Mouse (Mus musculus): ENCODE measurements at regions not wholly inside any gene's neighbourhood (a gene's known extent, or its start where the extent isn't known, plus 50 kb on each side); places are given as distances from the start of the nearest gene placed in this dataset.
"Not testable (repeated sequence)": the region's sequence is repeated elsewhere in the genome, so short reads cannot be mapped to it uniquely, and the experiment has no call there.

GRCm38 (mm10) chr12:56058876-56059275, 222.8 kb downstream of the Brms1l start:
- DNase-seq (ENCODE audit: low spot score): no peak

GRCm38 (mm10) chr12:56058463-56058862, 222.3 kb downstream of the Brms1l start:
- peak; percentile 87 for DNase-seq (ENCODE audit: low spot score)

- DNase-seq (ENCODE audit: low spot score): no peak
These were observed 219.3 kb downstream of the Brms1l start for GRCm38 (mm10) chr12:56055382-56055781.

DNA sequence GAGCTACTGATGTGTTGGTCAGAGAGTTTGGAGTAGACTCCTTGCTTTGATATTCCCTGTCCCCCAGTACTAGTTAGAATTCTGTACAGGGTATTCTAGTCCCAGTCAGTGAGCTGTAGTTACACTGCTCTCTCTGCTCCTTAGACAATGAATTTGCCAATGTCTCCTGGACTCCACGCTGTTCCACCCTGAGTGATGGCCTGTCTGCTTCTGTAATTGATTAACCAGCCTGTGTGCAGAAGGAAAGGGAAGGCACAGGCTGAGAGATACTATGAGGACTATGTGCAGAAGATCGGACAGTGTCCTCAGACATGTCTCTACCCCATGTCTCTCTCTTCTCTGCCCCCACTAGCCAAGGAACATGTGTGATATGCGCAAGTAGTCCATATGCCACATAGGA, 209.9 kb downstream of the Brms1l start:
- no peak for DNase-seq (ENCODE audit: low spot score)

GRCm38 (mm10) chr12:56020954-56021514, 184.9 kb downstream of the Brms1l start:
- no peak for DNase-seq (ENCODE audit: low spot score)

DNA sequence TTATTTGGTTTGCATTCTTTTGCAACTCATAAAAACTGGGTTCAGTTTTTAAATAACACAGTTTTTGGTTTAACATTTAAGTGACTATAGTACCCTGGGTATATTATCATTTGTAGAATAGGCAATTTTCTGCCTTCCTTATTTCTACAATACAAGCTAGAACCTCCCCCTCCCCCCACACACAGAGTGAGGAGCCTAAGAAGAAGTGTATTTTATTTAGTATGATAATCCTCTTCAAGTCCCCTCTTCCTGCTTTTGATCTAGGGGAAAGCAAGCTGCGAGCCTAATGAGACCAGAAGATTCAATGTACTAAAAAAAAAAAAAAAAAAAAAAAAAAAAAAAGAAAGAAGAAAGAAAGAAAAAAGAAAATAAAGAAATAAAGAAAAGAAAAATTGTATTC, 184.4 kb downstream of the Brms1l start:
- DNase-seq (ENCODE audit: low spot score): no peak

GRCm38 (mm10) chr12:56009976-56010375, 173.9 kb downstream of the Brms1l start:
- no peak for DNase-seq (ENCODE audit: low spot score)

- peak; percentile 80 for DNase-seq (ENCODE audit: low spot score)
These were observed 169.7 kb downstream of the Brms1l start for GRCm38 (mm10) chr12:56005846-56006245.

- DNase-seq (ENCODE audit: low spot score): peak; percentile 83
These were observed 169.2 kb downstream of the Brms1l start for GRCm38 (mm10) chr12:56005321-56005720.

DNA sequence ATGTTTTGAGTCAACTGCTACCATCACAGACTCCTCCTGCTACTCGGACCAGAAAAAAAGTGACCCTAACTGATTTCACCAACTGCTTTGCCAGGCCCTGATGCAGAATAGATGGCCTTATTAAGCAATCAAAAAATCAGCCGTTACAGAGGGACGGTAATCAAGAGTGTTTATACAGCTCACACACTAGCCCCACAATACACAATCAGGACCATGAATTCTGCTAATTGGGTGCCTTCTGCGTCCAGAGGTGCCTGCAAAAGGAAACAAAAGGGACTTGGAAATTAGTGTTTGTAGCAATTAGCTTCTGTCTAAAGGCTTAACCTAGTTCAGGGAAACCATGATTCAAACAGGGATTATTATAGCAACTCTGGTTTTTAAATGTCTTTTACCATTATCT, 168.4 kb downstream of the Brms1l start:
- peak; percentile 80 for DNase-seq (ENCODE audit: low spot score)

- peak; percentile 37 for DNase-seq (ENCODE audit: low spot score)
These were observed 167.4 kb downstream of the Brms1l start for GRCm38 (mm10) chr12:56003561-56003960.

GRCm38 (mm10) chr12:55996585-55997377, 160.7 kb downstream of the Brms1l start:
- DNase-seq (ENCODE audit: low spot score): no peak

DNA sequence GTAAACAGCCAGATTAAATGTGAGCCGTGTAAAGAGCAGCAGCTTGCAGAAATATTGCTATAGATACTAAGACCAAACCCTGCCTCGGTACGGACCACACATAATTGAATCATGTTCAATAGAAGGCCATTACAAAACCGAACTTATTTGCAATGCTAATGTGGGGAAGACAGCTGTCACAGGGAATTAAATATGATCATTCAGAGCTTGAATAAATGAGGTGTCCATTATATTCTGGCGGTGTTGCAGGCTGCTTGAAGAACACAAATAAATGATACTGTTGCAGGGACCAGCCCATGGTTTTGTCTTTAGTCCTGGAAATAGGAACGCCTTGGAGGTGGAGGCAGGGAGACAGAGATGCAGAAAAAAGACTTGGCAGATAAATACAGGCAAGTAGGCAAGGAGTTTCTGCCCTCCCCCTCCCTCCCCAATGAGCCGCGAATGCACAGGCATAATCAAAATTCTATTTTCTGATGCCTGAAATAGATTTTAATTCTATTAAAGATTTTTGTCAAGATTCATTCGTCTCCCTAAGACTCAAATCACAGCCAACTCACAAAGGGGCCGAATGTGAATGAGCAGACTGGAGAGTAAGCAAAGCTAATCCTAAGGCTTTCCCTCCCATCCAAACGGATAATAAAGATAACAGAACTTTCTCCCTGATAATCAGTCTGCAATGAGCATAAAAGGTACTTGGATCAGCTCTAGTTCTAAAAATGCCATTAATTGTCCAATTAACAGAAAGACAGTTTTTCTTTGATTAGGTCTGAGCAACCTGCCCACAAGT, 147.6 kb downstream of the Brms1l start:
- DNase-seq (ENCODE audit: low spot score): peak; percentile 54

- DNase-seq (ENCODE audit: low spot score): no peak
These were observed 147.0 kb downstream of the Brms1l start for GRCm38 (mm10) chr12:55983128-55983527.

- no peak for DNase-seq (ENCODE audit: low spot score)
These were observed 138.1 kb downstream of the Brms1l start for GRCm38 (mm10) chr12:55974262-55974661.

DNA sequence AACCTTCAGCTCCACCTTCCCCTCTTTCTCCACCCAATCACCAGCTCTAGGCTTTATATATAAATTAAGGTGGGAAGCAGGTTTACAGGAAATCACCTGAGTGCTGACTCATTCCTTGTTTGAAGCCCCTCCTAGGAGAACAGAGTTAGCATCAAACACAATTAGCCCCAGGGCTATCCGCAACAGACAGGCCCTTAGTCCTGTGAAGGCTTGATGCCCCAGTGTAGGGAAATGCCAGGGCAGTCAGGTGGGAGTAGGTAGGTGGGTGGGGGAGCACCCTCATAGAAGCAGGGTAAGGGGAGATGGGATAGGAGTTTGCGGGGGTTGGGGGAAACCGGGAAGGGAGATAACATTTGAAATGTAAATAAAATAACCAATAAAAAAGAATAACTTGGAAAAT, 123.2 kb downstream of the Brms1l start:
- not testable (repeated sequence) for DNase-seq (ENCODE audit: low spot score)

GRCm38 (mm10) chr12:55940566-55940965, 104.4 kb downstream of the Brms1l start:
- DNase-seq (ENCODE audit: low spot score): no peak

DNA sequence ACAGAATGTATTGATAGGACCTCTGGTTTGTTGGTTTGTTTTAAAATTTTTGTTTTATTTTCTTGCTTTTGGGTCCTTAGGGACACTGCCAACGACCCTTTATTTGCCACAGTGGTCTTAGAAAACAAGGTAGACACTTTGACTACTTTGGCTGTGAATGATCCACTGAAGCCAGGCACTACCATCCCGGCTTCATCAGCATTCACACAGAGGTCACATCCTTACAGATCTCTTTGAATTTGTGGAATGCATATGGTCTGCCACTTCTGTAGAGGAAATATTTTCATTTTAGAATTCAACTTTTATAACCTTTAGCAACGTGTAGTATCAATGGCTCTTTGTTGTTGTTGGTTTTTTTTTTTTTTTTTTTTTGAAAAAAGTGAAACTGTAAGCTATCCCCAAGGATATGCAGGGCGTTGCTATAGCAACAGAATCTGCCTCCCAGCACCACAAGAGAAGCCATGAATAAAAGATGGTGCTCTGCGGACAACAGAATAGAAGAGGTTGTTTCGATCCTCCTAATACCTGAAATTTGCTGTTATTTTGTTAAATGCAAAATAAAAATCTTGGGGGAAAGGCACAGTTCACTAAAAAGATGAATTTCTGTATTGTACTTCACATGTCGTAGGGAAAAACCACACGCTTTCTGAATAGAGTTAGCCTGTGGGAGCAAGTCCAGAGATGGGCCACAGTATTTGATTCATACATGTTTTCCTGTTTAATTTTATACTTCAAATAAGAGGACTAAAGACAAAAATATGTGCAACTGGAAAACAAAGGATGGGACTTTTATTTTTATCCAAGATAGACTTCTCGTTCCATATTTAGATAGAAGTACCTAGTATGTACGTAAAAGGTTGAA, 103.4 kb downstream of the Brms1l start:
- DNase-seq (ENCODE audit: low spot score): peak; percentile 72

GRCm38 (mm10) chr12:55934172-55934571, 98.0 kb downstream of the Brms1l start:
- DNase-seq (ENCODE audit: low spot score): no peak

DNA sequence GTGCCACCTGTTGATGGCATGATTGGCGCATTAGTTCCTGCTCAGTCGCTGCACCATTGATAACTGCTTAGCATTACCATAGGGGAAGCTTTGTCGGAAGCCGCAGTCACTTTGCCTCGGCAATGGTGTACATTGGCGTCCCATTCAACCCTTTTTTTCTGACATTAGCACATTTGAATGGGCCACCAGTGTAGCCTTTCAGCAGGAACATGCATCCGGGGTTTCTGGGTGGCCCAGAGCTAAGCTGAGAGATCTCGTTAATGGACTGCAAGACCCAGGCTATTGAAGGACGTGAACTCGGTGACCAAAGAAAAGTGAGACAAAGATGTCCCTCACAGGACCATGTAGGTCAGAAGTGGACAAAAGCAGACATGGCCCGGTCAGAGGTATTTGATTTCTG, 97.3 kb downstream of the Brms1l start:
- DNase-seq (ENCODE audit: low spot score): peak; percentile 49

- no peak for DNase-seq (ENCODE audit: low spot score)
These were observed 94.3 kb downstream of the Brms1l start for GRCm38 (mm10) chr12:55930468-55930867.

GRCm38 (mm10) chr12:55926974-55927321, 90.8 kb downstream of the Brms1l start:
- DNase-seq (ENCODE audit: low spot score): no peak

Data from retina, embryonic 14.5 days (tissue).